Mouse (Mus musculus): ENCODE data around the gene Calr. TPM values are rescaled to one million over a fixed set of nuclear protein-coding genes. Genes with fewer than 3 reads are reported as not detected.
"Not testable (repeated sequence)": the region's sequence is repeated elsewhere in the genome, so short reads cannot be mapped to it uniquely, and the experiment has no call there.

Calr gene
- polyA plus RNA-seq, 1 experiment from 2014 or later: 681 TPM

- H3K36me3 ChIP-seq: peaks cover 36% of the 10 kb centered on the region
- peak; percentile 81 for ATAC-seq (ENCODE audit: low FRiP score, low read depth)
- peak overlapping the region; percentile 95 for H3K4me3 ChIP-seq
- 0 out of 2 replicates have a peak, but pooled peaks cover 3% of the 10 kb centered on the region for H3K27me3 ChIP-seq
- H3K9ac ChIP-seq (replicated peaks): peak overlapping the region; percentile 98
- H3K9me3 ChIP-seq: no peaks in the 10 kb centered on the region
- peak overlapping the region; percentile 59 for H3K4me2 ChIP-seq (replicated peaks)
- H3K4me1 ChIP-seq: peaks cover 15% of the 10 kb centered on the region
- H3K27ac ChIP-seq (replicated peaks): peak overlapping the region; percentile 94
- WGBS: 1% methylated on average over 59 of the region's 59 CpGs
These were observed 14.6 kb downstream of the Calr start for GRCm38 (mm10) chr8:84832034-84832717.

DNA sequence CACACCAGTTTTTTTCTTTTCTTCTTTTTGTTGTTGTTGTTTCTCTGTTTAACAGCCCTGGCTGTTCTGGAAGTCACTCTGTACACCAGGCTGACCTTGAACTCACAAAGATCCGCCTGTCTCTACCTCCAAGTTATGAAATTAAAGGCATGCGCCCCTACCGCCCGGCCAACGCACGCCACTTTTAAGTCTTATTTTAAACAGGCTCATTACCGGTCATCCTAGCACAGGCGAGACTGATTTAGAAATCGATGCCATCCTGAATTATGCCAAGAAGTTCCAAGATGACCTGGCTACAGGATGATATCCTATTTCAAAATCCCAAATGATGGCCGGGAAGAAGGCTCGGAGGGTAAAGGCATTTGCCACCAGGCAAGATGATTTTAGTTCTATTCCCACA, 15.2 kb downstream of the Calr start, which contains the start of gene Gadd45gip1:
Gene Gadd45gip1 (plus strand): TSS at position 33 of the 400 bp plus-strand sequence.
- no peak for ATAC-seq (ENCODE audit: low FRiP score, low read depth)
- H3K36me3 ChIP-seq: peaks cover 29% of the 10 kb centered on the region
- peaks cover 15% of the 10 kb centered on the region for H3K4me1 ChIP-seq
- peak within 1 kb of the TSS; percentile 95 for H3K4me3 ChIP-seq
- no peaks in the 10 kb centered on the region for H3K9me3 ChIP-seq
- 0 out of 2 replicates have a peak, but pooled peaks cover 3% of the 10 kb centered on the region for H3K27me3 ChIP-seq
- peak within 1 kb of the TSS; percentile 98 for H3K9ac ChIP-seq (replicated peaks)
- peak within 1 kb of the TSS; percentile 94 for H3K27ac ChIP-seq (replicated peaks)
- peak within 1 kb of the TSS; percentile 59 for H3K4me2 ChIP-seq (replicated peaks)
- 86% methylated on average over 11 of the region's 11 CpGs for WGBS

DNA sequence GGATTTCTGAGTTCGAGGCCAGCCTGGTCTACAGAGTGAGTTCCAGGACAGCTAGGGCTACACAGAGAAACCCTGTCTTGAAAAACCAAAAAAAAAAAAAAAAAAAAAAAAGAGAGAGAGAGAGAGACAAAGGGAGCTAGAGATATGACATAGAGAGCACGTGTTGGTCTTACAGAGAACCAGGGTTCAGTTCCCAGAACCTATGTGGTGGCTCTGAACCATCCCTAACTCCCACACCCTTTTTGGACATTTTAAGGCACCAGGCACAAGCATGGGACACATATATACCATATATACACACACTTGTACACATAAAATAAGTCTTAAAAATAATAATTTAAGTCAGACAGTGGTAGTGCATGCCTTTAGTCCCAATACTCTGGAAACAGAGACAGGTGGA, 20.2 kb downstream of the Calr start:
- H3K27me3 ChIP-seq: peaks cover 20% of the 10 kb centered on the region
- H3K9me3 ChIP-seq; H3K4me3 ChIP-seq; H3K4me1 ChIP-seq; ATAC-seq (ENCODE audit: low FRiP score, low read depth); H3K27ac ChIP-seq (replicated peaks); H3K36me3 ChIP-seq; H3K4me2 ChIP-seq (replicated peaks); H3K9ac ChIP-seq (replicated peaks): not testable (repeated sequence)
- 94% methylated on average over 2 of the region's 2 CpGs for WGBS

GRCm38 (mm10) chr8:84825636-84826035, 21.1 kb downstream of the Calr start:
- H3K4me3 ChIP-seq: no peak overlapping the region
- H3K9me3 ChIP-seq: no peaks in the 10 kb centered on the region
- no peak overlapping the region for H3K27ac ChIP-seq (replicated peaks)
- ATAC-seq (ENCODE audit: low FRiP score, low read depth): no peak
- no peaks in the 10 kb centered on the region for H3K36me3 ChIP-seq
- WGBS: 79% methylated on average over 4 of the region's 4 CpGs
- H3K4me2 ChIP-seq (replicated peaks): no peak overlapping the region
- H3K4me1 ChIP-seq: 0 out of 2 replicates have a peak, but pooled peaks cover 3% of the 10 kb centered on the region
- no peak overlapping the region for H3K9ac ChIP-seq (replicated peaks)
- peaks cover 20% of the 10 kb centered on the region for H3K27me3 ChIP-seq

DNA sequence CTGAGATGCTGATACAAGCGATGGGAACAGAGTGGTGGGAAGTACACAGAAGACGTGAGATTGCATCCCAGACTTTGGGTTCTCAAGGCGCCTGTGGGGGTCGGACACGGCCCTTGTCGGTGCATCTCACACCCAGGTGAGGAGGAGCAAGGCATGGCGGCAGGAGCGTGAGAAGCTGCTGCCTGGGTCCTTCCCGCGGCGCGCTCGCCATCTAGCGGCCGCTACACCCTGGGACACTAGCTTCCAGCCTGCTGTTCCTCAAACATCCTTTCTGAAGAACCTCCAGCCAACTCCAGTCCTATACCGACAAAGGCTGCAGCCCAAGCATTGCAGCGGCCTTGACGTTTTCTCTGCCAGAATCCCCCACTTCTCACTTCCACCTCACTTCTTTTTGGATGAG, 23.1 kb downstream of the Calr start:
- 0% methylated on average over 18 of the region's 18 CpGs for WGBS
- Histone ChIP-seq H3K4me3 (peak overlapping the region; percentile 20; the same call in 1 of the 2 replicates), H3K4me2 (replicated peaks) (peak overlapping the region; percentile 49), H3K36me3 (no peaks in the 10 kb centered on the region), H3K9ac (replicated peaks) (0 out of 2 replicates have a peak overlapping the region, but pooled peaks have one; percentile 5), H3K4me1 (0 out of 2 replicates have a peak, but pooled peaks cover 3% of the 10 kb centered on the region), H3K27ac (replicated peaks) (no peak overlapping the region), H3K27me3 (peaks cover 20% of the 10 kb centered on the region), H3K9me3 (no peaks in the 10 kb centered on the region)
- ATAC-seq (ENCODE audit: low FRiP score, low read depth): peak; percentile 79; the same call in 1 of the 2 replicates

DNA sequence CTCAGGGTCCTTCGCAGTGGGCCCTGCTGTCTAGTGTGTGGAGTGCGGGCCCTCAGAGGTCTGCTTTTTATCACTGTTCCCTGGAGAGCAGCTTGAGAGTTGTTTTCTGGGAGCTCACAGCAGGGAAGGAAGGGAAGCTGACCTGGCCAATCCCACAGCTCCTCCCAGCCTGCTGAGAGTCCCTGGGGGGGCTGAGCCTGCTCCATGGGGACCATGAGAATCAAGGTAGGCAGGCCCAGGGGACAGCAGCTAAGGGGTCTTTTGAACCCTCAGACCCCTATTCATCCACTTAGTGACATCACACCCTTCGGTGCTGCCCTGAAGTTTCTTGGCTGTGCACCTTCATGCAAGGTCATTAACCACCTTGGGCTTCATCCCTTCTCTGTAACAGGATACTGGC, 24.0 kb downstream of the Calr start, which contains the start of gene Dand5:
Gene Dand5 (minus strand): TSS at position 101 of the 400 bp plus-strand sequence.
- 31% methylated on average over 3 of the region's 3 CpGs for WGBS
- ATAC-seq (ENCODE audit: low FRiP score, low read depth): no peak

DNA sequence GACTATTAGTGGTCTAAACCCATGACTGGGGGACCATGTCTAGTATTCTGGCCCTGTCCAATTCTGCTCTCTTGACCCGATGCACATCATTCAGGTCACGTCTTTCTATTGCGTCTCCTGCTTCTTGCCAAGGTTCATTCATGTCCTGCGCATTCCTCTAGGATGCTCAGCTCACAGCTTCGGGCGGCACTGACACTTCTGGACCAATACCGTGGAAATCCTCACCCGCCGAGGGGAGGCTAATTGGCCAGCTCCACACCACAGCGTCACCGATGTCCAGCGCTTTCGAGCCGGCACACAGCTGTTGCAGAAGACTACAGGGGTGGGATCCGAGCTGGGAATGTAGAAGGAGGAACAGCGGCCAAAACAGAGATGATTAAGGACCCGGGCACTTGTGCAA, 30.6 kb downstream of the Calr start:
- no peak overlapping the region for H3K4me2 ChIP-seq (replicated peaks)
- no peaks in the 10 kb centered on the region for H3K9me3 ChIP-seq
- H3K4me1 ChIP-seq: peaks cover 27% of the 10 kb centered on the region
- H3K4me3 ChIP-seq: no peak overlapping the region
- no peak overlapping the region for H3K27ac ChIP-seq (replicated peaks)
- peaks cover 48% of the 10 kb centered on the region for H3K27me3 ChIP-seq
- WGBS: 75% methylated on average over 17 of the region's 17 CpGs
- ATAC-seq (ENCODE audit: low FRiP score, low read depth): no peak
- H3K36me3 ChIP-seq: no peaks in the 10 kb centered on the region
- no peak overlapping the region for H3K9ac ChIP-seq (replicated peaks)

More for the DNA sequence above, 24.0 kb downstream of the Calr start, which contains the start of gene Dand5:
- no peak within 1 kb of the TSS for H3K27ac ChIP-seq (replicated peaks)
- 0 out of 2 replicates have a peak, but pooled peaks cover 3% of the 10 kb centered on the region for H3K4me1 ChIP-seq
- no peaks in the 10 kb centered on the region for H3K9me3 ChIP-seq
- H3K9ac ChIP-seq (replicated peaks): peak within 1 kb of the TSS; percentile 5; the same call in 1 of the 2 replicates
- peak within 1 kb of the TSS; percentile 49 for H3K4me2 ChIP-seq (replicated peaks)
- no peaks in the 10 kb centered on the region for H3K36me3 ChIP-seq
- H3K4me3 ChIP-seq: peak within 1 kb of the TSS; percentile 20; the same call in 1 of the 2 replicates
- peaks cover 20% of the 10 kb centered on the region for H3K27me3 ChIP-seq

DNA sequence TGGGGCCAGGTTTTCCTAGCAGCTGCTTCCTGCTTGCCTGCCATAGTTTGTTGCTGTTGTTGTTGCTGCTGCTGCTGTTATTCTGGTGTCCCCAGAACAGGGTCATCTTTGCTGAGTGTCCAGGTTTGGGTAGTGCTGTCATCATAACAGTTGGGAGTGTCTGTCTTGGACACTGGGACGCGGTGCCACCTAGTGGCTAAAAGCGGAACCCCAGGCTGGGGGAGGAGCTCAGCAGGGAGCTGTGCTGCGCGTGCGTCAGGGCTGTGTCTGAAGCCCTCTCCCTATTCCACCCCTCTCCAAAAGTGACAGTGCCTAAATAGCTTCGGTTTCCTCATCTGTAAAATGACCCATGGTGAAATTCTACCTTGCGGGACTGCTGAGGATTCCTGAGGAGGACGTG, 31.2 kb downstream of the Calr start:
- Histone ChIP-seq H3K27me3 (peaks cover 54% of the 10 kb centered on the region), H3K4me3 (0 out of 2 replicates have a peak overlapping the region, but pooled peaks have one; percentile 12), H3K4me1 (peaks cover 32% of the 10 kb centered on the region), H3K27ac (replicated peaks) (peak overlapping the region; percentile 30; the same call in 1 of the 2 replicates), H3K36me3 (no peaks in the 10 kb centered on the region), H3K9me3 (no peaks in the 10 kb centered on the region), H3K4me2 (replicated peaks) (no peak overlapping the region), H3K9ac (replicated peaks) (peak overlapping the region; percentile 34; the same call in 1 of the 2 replicates)
- ATAC-seq (ENCODE audit: low FRiP score, low read depth): peak; percentile 54
- 9% methylated on average over 9 of the region's 9 CpGs for WGBS

DNA sequence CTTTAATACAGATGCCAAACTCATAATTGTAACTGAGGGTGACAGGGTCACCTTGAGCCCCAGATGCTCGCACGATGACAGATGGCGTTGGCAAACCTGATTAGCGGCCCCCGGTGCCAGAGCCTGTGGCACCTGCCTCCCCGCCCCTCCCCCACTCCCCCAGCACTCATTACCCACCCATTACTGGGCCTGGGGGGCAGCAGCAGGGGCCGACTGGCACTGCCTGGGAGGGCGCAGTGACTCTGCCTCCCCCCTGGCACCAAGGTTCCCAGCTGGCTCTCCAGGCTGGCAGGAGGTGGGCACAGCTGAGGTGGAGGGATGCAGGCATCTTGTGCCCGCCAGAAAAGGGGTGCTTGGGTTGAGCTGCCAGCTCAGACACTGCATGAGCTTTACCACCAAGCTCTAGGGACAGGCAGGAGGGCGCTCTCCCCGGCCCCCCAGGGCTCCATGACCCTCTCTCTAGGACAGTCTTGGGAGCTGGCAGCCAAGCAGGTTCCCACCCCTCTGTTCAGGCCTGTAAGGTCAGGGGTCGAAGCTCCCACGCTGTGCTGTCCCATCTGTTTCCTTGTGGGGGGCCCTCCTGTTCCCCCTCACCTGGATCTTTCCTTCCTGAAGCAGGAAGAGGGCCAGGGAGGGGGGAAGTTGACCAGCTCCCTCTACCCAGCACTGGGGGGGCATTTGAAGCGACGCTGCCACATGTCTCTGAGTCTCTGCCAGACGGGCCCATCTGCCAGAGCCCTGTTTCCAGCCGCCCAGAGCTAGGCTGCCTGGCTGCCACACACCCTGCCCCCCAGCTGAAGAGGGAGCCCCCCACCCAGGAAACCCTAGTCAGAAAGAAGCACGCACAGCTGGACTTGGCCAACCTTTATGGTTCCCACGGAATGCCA, 31.9 kb downstream of the Calr start:
- Histone ChIP-seq H3K9me3 (no peaks in the 10 kb centered on the region), H3K9ac (replicated peaks) (peak overlapping the region; percentile 34), H3K27me3 (peaks cover 58% of the 10 kb centered on the region), H3K4me1 (peaks cover 36% of the 10 kb centered on the region), H3K36me3 (no peaks in the 10 kb centered on the region), H3K27ac (replicated peaks) (peak overlapping the region; percentile 30; the same call in 1 of the 2 replicates), H3K4me3 (no peak overlapping the region), H3K4me2 (replicated peaks) (no peak overlapping the region)
- WGBS: 34% methylated on average over 19 of the region's 19 CpGs
- peak; percentile 8; the same call in 1 of the 2 replicates for ATAC-seq (ENCODE audit: low FRiP score, low read depth)

GRCm38 (mm10) chr8:84814240-84814554, 32.5 kb downstream of the Calr start:
- Histone ChIP-seq H3K4me3 (no peak overlapping the region), H3K27ac (replicated peaks) (0 out of 2 replicates have a peak overlapping the region, but pooled peaks have one; percentile 10), H3K9ac (replicated peaks) (0 out of 2 replicates have a peak overlapping the region, but pooled peaks have one; percentile 34), H3K4me2 (replicated peaks) (no peak overlapping the region), H3K4me1 (peaks cover 42% of the 10 kb centered on the region), H3K36me3 (no peaks in the 10 kb centered on the region), H3K27me3 (peaks cover 64% of the 10 kb centered on the region), H3K9me3 (no peaks in the 10 kb centered on the region)
- 83% methylated on average over 11 of the region's 11 CpGs for WGBS
- ATAC-seq (ENCODE audit: low FRiP score, low read depth): no peak

GRCm38 (mm10) chr8:84813830-84814229, 32.9 kb downstream of the Calr start:
- Histone ChIP-seq H3K4me1 (peaks cover 46% of the 10 kb centered on the region), H3K36me3 (no peaks in the 10 kb centered on the region), H3K27me3 (peaks cover 68% of the 10 kb centered on the region), H3K9ac (replicated peaks) (no peak overlapping the region), H3K27ac (replicated peaks) (0 out of 2 replicates have a peak overlapping the region, but pooled peaks have one; percentile 10), H3K9me3 (no peaks in the 10 kb centered on the region), H3K4me3 (no peak overlapping the region), H3K4me2 (replicated peaks) (no peak overlapping the region)
- ATAC-seq (ENCODE audit: low FRiP score, low read depth): no peak
- 92% methylated on average over 3 of the region's 3 CpGs for WGBS

Measured in midbrain, embryonic 12.5 days (tissue).